In genomic region chr13:48262451-48262969, GRCm38 (mm10) we compare ENCODE assay signal across 8 mouse cellular contexts. TPM values are rescaled to one million over a fixed set of nuclear protein-coding genes. Genes with fewer than 3 reads are reported as not detected.
A peak's percentile ranks its signal among the peaks of the same experiment; 100 is the strongest.
DNase-seq lines count a peak whose midpoint lies in the region; ATAC-seq and TF ChIP-seq lines count a peak whose summit lies in the region.

No protein-coding gene starts in this region.

- H3K4me2 ChIP-seq in forebrain, embryonic 15.5 days (replicated peaks): peak overlapping the region; percentile 82
- H3K4me2 ChIP-seq in hindbrain, postnatal 0 days (ENCODE audit: low read depth, low read length): peak overlapping the region; percentile 80
- H3K4me2 ChIP-seq in liver, embryonic 11.5 days: peak overlapping the region; percentile 91

- H3K36me3 ChIP-seq in forebrain, embryonic 15.5 days: no peaks in the 10 kb centered on the region
- no peaks in the 10 kb centered on the region for H3K36me3 ChIP-seq in hindbrain, postnatal 0 days (ENCODE audit: insufficient read depth, low read length)
- no peaks in the 10 kb centered on the region for H3K36me3 ChIP-seq in liver, embryonic 11.5 days (ENCODE audit: control insufficient read depth, insufficient read depth, low read length)

- WGBS in forebrain, embryonic 15.5 days: under 1% methylated on average over 25 of the region's 25 CpGs
- under 1% methylated on average over 25 of the region's 25 CpGs for WGBS in hindbrain, postnatal 0 days
- under 1% methylated on average over 25 of the region's 25 CpGs for WGBS in liver, embryonic 11.5 days

- ATAC-seq in forebrain, embryonic 15.5 days (replicated peaks): no peak
- ATAC-seq in hindbrain, postnatal 0 days: no peak
- ATAC-seq in liver, embryonic 11.5 days (replicated peaks; ENCODE audit: low FRiP score): no peak

- peak overlapping the region; percentile 93 for H3K9ac ChIP-seq in forebrain, embryonic 15.5 days (replicated peaks)
- H3K9ac ChIP-seq in hindbrain, postnatal 0 days (replicated peaks; ENCODE audit: low read length): peak overlapping the region; percentile 82
- no peak overlapping the region for H3K9ac ChIP-seq in liver, embryonic 11.5 days (ENCODE audit: low read depth, low read length)

- TF ChIP-seq CTCF in hindbrain, postnatal 0 days (IDR thresholded peaks at IDR 0.05; ENCODE audit: low read depth): no peak

- no peaks in the 10 kb centered on the region for H3K9me3 ChIP-seq in forebrain, embryonic 15.5 days
- H3K9me3 ChIP-seq in hindbrain, postnatal 0 days (ENCODE audit: low read length): no peaks in the 10 kb centered on the region
- H3K9me3 ChIP-seq in liver, embryonic 11.5 days (ENCODE audit: control insufficient read depth, low read length): no peaks in the 10 kb centered on the region

- H3K27me3 ChIP-seq in forebrain, embryonic 15.5 days: no peaks in the 10 kb centered on the region
- no peaks in the 10 kb centered on the region for H3K27me3 ChIP-seq in hindbrain, postnatal 0 days (ENCODE audit: insufficient read depth, low read length)
- H3K27me3 ChIP-seq in liver, embryonic 11.5 days (replicated peaks; ENCODE audit: control insufficient read depth, insufficient read depth, low read length): peaks cover 39% of the 10 kb centered on the region

- peaks cover 19% of the 10 kb centered on the region for H3K4me1 ChIP-seq in forebrain, embryonic 15.5 days
- no peaks in the 10 kb centered on the region for H3K4me1 ChIP-seq in hindbrain, postnatal 0 days (ENCODE audit: insufficient read depth, low read length)
- H3K4me1 ChIP-seq in liver, embryonic 11.5 days (replicated peaks; ENCODE audit: control insufficient read depth, insufficient read depth, low read length): peaks cover 3% of the 10 kb centered on the region

- H3K4me3 ChIP-seq in forebrain, embryonic 15.5 days: peak overlapping the region; percentile 64
- H3K4me3 ChIP-seq in hindbrain, postnatal 0 days (ENCODE audit: low read length): peak overlapping the region; percentile 82
- H3K4me3 ChIP-seq in liver, embryonic 11.5 days (ENCODE audit: low read depth, low read length): peak overlapping the region; percentile 62

- peak; percentile 18 to 64 for DNase-seq in adrenal gland, adult (ENCODE audit: inconsistent age in 2 of 2, low spot score in 1 of 2)
- DNase-seq in adrenal gland, adult 8-10 months: no peak
- peak; percentile 8 for DNase-seq in cerebellum, adult 11 months
- peak; percentile 64 for DNase-seq in hindbrain, postnatal 0 days (ENCODE audit: low spot score)
- DNase-seq in liver, embryonic 11.5 days (ENCODE audit: low spot score): peak; percentile 45
- peak; percentile 63 for DNase-seq in neural tube, embryonic 10.5 days (ENCODE audit: extremely low spot score, low spot score)
- peak; percentile 8 for DNase-seq in yolk sac, embryonic 10.5 days (ENCODE audit: low spot score)

- peak overlapping the region; percentile 95 for H3K27ac ChIP-seq in forebrain, embryonic 15.5 days (replicated peaks)
- peak overlapping the region; percentile 90 for H3K27ac ChIP-seq in hindbrain, postnatal 0 days
- no peak overlapping the region for H3K27ac ChIP-seq in liver, embryonic 11.5 days (ENCODE audit: low read depth, low read length)

RNA-seq across cellular contexts. Expression of gene Id4, which starts 1.5 kb away (rescaled TPM):
- total RNA-seq in adrenal gland, adult 8-10 months (2022): 1 to 10 TPM; 1.1 to 2.4 (median 1.7) TPM
- polyA plus RNA-seq in forebrain, embryonic 15.5 days (2015; fragmentation: Nextera tagmentation; extraction: Ambion mirVana): 115 and 126 TPM in 2 replicates
- 66.3 and 67.8 TPM in 2 replicates for total RNA-seq in hindbrain, postnatal 0 days (2014; rRNA removed)
- polyA plus RNA-seq in hindbrain, postnatal 0 days (2015; fragmentation: Nextera tagmentation; extraction: Ambion mirVana): 60.6 and 65.6 TPM in 2 replicates
- 1.2 and 1.6 TPM in 2 replicates for polyA plus RNA-seq in liver, embryonic 11.5 days (2014; fragmentation: Nextera tagmentation; extraction: Ambion mirVana)

Comparison
In these comparisons a context has a peak if more than half of its experiments do, and no peak if none do; other contexts are left out.
1. RNA of gene Id4, which starts 1.5 kb away (polyA plus RNA-seq): 115 to 126 TPM in forebrain, embryonic 15.5 days and 60.6 to 65.6 TPM in hindbrain, postnatal 0 days; 1.2 to 1.6 TPM in liver, embryonic 11.5 days; every median in the first group is over 10 times any median in the second.
2. Peak in every context shown above with its lines, with median percentiles within 50 percentile points of each other: H3K4me2 ChIP-seq and H3K4me3 ChIP-seq.